Mouse (Mus musculus): ENCODE data around the gene Smim23. TPM values are rescaled to one million over a fixed set of nuclear protein-coding genes. Genes with fewer than 3 reads are reported as not detected.

Smim23 gene
- total RNA-seq, 2 experiments from 2014 or later = not detected

- no peak for DNase-seq
- intact Hi-C loops (cut with DNase I) = no loop called here
Observed at GRCm38 (mm10) chr11:32781633-32782404, 42.6 kb downstream of the Smim23 start.

GRCm38 (mm10) chr11:32780747-32781536, 43.5 kb downstream of the Smim23 start:
- intact Hi-C loops (cut with DNase I) = no loop called here
- DNase-seq = no peak

GRCm38 (mm10) chr11:32768642-32769343, 55.6 kb downstream of the Smim23 start:
- intact Hi-C loops (cut with DNase I) = no loop called here

More at GRCm38 (mm10) chr11:32768642-32769343, 55.6 kb downstream of the Smim23 start:
- no peak for DNase-seq

Other genes with a start within 250 kb of the Smim23 start
- 10 to 100 TPM; 49.5 to 51.3 TPM for gene Fbxw11, start 181.9 kb downstream of the Smim23 start, total RNA-seq (2021)

Data from heart, postnatal 36 days (tissue).